In genomic region chr12:73799671-73800070, GRCm38 (mm10) we compare ENCODE assay signal across 16 mouse cellular contexts.
"Had no signal": no experiment of that assay in that cellular context is flagged by ENCODE, and none has a peak within 500 bp of the region (broad histone marks: within the 10 kb centered on the region; RNA-seq: fewer than 3 reads in every experiment).

No protein-coding gene starts in this region.

- H3K9ac ChIP-seq: liver, embryonic 14.5 days; lung, embryonic 14.5 days; midbrain, embryonic 13.5 days; neural tube, embryonic 12.5 days had no signal

- H3K4me1 ChIP-seq: midbrain, embryonic 13.5 days; neural tube, embryonic 12.5 days had no signal

- DNase-seq: lung, adult 18-20 months; lung, embryonic 14.5 days; lung, postnatal 10 days; lung, postnatal 4 days; right cerebral cortex, adult 18-20 months; right cerebral cortex, postnatal 25 days; right cerebral cortex, postnatal 4 days; spleen, adult 18-20 months; thymus, adult 18-20 months; thymus, postnatal 14 days; thymus, postnatal 36 days had no signal

- H3K9me3 ChIP-seq: midbrain, embryonic 10.5 days; midbrain, embryonic 13.5 days; neural tube, embryonic 12.5 days had no signal

- ATAC-seq: midbrain, embryonic 13.5 days; midbrain, embryonic 16.5 days had no signal

- H3K4me2 ChIP-seq: lung, embryonic 14.5 days; midbrain, embryonic 13.5 days; neural tube, embryonic 12.5 days had no signal

- H3K27me3 ChIP-seq: midbrain, embryonic 13.5 days; neural tube, embryonic 12.5 days had no signal

- H3K4me3 ChIP-seq: midbrain, embryonic 10.5 days; midbrain, embryonic 13.5 days; neural tube, embryonic 12.5 days had no signal

- H3K36me3 ChIP-seq: midbrain, embryonic 10.5 days; midbrain, embryonic 13.5 days; neural tube, embryonic 12.5 days had no signal

- H3K27ac ChIP-seq: liver, embryonic 14.5 days; midbrain, embryonic 10.5 days; midbrain, embryonic 13.5 days; neural tube, embryonic 12.5 days had no signal
